Mouse (Mus musculus) brain, adult 2 months (tissue): ENCODE measurements at regions not wholly inside any gene's neighbourhood (a gene's known extent, or its start where the extent isn't known, plus 50 kb on each side); places are given as distances from the start of the nearest gene placed in this dataset.
"Not testable (repeated sequence)": the region's sequence is repeated elsewhere in the genome, so short reads cannot be mapped to it uniquely, and the experiment has no call there.

Source experiments
- DNase-seq: peaks from one replicate; pipeline ENCODE4 v3.0.0; 2011; ENCODE audit warnings: low read depth, low spot score

- DNase-seq: no peak
These were observed 52.3 kb upstream of the Gm10985 start for GRCm38 (mm10) chr3:53792541-53792940.

- DNase-seq: peak; percentile 10
These were observed 55.2 kb upstream of the Gm10985 start for GRCm38 (mm10) chr3:53789706-53790105.

- no peak for DNase-seq
These were observed 59.7 kb upstream of the Gm10985 start for GRCm38 (mm10) chr3:53785201-53785600.

GRCm38 (mm10) chr3:53776668-53777067 is 68.2 kb upstream of the Gm10985 start:
- peak; percentile 32 for DNase-seq

- no peak for DNase-seq
These were observed 77.3 kb upstream of the Gm10985 start for GRCm38 (mm10) chr3:53767601-53768000.

GRCm38 (mm10) chr3:53763981-53764380 is 80.9 kb upstream of the Gm10985 start:
- DNase-seq: peak; percentile 22

GRCm38 (mm10) chr3:53761514-53762075 is 83.3 kb upstream of the Gm10985 start:
- DNase-seq: peak; percentile 50

- DNase-seq: peak; percentile 56
These were observed 88.6 kb upstream of the Gm10985 start for GRCm38 (mm10) chr3:53756115-53756853.

GRCm38 (mm10) chr3:53737161-53737560 is 80.0 kb upstream of the Frem2 start:
- no peak for DNase-seq

GRCm38 (mm10) chr3:53735607-53736006 is 78.5 kb upstream of the Frem2 start:
- not testable (repeated sequence) for DNase-seq

- DNase-seq: peak; percentile 68
These were observed 78.0 kb upstream of the Frem2 start for GRCm38 (mm10) chr3:53735147-53735546.

GRCm38 (mm10) chr3:53730440-53730839 is 73.3 kb upstream of the Frem2 start:
- no peak for DNase-seq

GRCm38 (mm10) chr3:53729810-53730209 is 72.7 kb upstream of the Frem2 start:
- DNase-seq: peak; percentile 71

- no peak for DNase-seq
These were observed 72.0 kb upstream of the Frem2 start for GRCm38 (mm10) chr3:53729131-53729530.

- no peak for DNase-seq
These were observed 70.6 kb upstream of the Frem2 start for GRCm38 (mm10) chr3:53727737-53728136.

- no peak for DNase-seq
These were observed 49.9 kb upstream of the Frem2 start for GRCm38 (mm10) chr3:53707101-53707500.
